Mouse (Mus musculus) T-helper 1 cell (primary cell): Measurements from ENCODE around the gene Sh2d1a.

Source experiments
- in situ Hi-C: fragments of 300-600 bp; cut with MboI, MseI; formaldehyde crosslinking; loops from one replicate; pipeline ENCODE4 v1.15.1; 2025; ENCODE audit warnings: high pct_unique_total_duplicates

The Sh2d1a gene

DNA sequence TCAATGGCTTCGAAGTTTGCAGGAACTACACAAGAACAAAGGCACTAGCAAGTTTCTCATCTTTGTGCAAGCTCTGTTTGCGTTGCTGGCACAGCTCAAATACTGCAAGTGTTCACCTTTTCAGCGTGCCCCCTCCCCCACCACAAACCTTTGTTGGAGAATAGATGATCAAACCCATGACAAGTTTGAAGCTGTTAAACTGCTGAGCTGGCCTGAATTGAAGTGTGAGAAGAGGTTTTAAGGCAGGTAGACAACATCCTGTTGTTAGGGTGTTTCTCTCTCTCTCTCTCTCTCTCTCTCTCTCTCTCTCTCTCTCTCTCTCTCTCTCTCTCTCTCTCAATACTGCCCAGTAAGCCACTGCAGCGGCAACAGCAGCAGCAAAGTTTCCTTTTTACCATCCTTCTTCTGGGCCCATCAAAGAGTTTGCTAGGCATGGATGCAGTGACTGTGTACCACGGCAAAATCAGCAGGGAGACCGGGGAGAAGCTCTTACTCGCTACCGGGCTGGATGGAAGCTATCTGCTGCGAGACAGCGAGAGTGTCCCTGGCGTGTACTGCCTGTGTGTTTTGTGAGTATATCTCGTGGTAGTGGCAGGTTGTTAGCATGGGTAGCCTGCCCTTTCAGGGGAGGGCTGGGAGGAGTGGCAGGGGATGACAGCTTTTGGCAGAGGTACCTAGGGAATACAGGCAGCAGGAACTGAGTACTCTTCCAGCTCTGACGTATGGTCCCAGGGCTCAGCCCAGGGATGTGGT lies at the start of gene Sh2d1a:
Gene Sh2d1a (plus strand): TSS at position 163 of the 753 bp plus-strand sequence.
- in situ Hi-C loops, result loop anchor here (5.0 kb wide), 1 partner anchor 95 kb away; no protein-coding TSS in a partner anchor

DNA sequence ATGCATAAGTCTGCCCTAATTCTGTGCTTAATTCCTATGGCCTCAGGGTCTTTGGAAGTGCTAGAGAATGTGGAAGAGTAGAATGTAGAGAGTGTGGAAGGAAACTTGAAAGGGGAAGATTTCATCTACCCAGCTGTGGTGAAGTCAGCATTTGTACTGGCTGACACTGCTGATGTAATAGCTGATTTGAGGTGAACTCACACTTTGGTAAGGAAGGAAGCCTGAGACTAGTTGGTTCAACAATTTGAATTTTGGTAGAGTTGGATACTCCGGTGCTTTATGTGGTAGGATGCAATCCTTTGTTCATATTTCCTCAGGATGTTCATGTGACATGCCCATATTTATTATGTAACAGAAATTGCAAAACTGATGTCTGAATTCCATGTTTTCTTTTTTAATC lies 49.3 kb upstream of the Sh2d1a start:
- in situ Hi-C loops, result no loop called here

DNA sequence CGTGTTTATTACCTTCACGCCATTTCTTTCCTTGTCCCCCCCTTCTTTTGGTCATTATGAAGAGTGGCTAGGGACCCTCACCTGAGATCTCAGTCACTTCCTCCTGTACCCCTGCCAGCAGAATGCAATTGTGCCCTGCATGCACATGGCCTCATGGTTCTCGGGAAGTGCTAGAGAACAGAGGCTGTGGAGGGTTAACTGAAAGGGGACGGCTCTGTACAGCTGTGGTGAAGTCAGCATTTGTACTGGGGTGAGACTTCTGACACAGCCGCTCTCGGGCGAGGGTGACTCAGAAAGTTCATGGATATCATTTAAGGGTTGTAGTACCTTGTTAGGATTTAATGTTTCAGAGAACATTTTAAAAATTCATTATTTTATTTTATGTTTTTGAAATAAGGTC lies 47.7 kb upstream of the Sh2d1a start:
- in situ Hi-C loops, result no loop called here

DNA sequence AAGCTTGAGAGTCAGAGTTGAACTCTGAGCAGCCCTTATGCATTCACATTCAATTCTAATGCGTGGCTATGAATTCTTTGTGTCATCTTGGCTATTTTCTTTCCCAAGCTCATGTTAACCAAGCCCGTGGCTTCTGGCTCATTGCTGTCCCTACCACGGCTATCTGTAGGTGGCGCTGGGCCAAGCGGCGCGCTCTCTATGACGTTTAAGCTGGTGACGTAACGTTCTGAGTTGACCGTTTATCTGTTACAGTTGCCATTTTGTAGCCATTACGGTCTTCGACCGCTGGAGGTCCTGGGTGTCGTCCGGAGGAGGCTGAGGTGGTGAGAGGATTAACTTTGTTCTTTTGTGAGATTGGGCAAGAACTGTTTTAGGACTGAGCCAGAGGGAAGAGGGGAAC lies 12.8 kb upstream of the Sh2d1a start, which contains the start of gene Tex13c2:
Gene Tex13c2 (plus strand): TSS at position 246 of the 400 bp plus-strand sequence.
- in situ Hi-C loops, result loop anchor here (10.0 kb wide), 2 partner anchors 345 to 1825 kb away; partner anchors contain the start of gene Stag2

DNA sequence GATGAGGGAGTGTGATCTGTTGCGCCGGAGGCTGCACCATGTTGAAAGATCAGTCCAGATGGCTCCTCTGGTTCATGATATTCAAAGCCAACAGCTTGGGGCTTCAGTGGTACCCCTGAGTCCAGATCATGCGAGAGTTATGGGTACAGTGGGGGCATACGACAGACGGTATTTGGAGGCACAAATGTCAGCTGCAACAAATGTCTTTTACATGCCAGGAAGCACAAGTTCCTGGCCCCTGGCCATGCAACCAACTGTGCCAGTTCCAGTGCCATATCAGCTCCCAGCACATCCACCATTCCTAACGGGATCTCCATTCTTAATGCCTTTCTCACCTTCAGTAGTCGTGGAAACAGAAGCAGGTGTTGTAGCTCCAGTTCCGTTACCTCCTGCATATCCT lies 11.9 kb upstream of the Sh2d1a start:
- in situ Hi-C loops, result loop anchor here (10.0 kb wide), 1 partner anchor 146 kb away; no protein-coding TSS in a partner anchor

DNA sequence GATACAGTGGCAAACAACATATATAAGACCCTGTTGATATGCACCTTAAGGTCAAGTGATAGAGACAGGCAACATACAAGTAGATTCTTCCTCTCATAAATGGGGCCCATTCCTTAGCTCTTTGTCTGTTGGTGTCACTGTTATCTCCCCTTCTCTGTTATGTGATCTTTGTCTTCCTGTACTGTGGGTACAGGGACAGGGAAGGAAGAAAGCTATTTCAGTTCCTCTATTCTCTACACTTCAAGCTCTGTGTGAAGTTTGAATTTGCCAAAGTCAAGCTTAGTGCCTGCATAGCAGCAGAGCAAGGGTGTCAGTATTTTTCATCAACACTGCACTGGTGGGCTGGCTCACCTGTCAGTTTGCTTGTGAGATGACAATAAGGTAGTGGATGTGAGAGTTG lies 1.7 kb upstream of the Sh2d1a start:
- in situ Hi-C loops, result loop anchor here (5.0 kb wide), 1 partner anchor 93 kb away; no protein-coding TSS in a partner anchor

DNA sequence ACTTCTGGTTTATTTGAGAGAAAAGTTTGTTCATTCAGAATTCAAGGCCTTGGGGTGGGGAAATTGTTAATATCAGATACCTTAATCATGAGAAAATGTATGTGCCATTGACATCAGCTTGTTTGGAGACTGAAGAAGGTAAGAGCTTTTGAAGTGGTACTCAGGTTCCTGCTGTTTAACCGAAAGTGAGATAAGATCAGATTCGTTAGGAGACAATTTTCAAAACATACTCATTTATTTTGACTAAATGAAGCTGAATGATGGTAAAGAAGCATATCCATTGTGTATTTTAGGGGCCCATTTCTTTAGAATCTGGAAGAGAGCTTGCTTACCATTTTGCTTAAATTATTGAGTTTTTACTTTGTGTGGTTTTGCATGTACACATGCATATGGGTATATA lies 8.9 kb downstream of the Sh2d1a start:
- in situ Hi-C loops, result no loop called here

DNA sequence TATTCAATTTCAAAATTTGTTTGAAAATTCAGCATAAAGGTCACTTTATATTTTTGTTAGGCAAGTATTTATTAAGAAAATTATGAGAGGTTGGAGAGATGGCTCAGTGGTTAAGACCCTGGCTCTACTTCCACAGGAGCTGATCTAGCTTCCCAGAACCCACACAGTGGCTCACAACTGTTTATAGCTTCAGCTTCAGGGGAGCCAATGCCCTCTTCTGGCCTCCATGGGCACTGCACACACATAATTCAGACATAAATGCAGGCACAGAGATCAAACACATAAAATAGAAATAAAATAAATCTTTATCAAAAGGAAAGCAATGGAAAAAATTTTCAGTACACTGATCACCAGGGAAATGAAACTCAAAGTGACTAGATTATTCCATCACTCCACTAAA lies 10.3 kb downstream of the Sh2d1a start:
- in situ Hi-C loops, result no loop called here

DNA sequence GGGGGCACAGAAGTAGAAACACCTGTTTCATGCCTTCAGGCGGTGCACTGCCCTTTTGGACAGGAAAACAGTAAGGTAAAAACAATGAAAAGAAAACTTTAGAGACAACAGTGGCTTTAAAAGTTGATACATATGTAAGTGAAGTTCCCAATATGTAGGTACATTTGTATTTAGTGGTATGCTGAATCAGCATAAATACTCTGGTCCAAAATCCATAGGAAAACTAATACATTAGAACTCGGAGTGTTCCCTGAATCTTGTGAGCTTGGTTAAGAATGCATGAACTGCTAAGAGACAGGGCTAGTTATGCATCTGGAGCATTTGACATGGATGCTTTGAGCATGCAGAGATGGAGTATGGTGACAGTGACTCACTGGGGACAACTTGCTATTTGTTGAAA lies 20.6 kb downstream of the Sh2d1a start:
- in situ Hi-C loops, result loop anchor here (5.0 kb wide), 1 partner anchor 246 kb away; no protein-coding TSS in a partner anchor

DNA sequence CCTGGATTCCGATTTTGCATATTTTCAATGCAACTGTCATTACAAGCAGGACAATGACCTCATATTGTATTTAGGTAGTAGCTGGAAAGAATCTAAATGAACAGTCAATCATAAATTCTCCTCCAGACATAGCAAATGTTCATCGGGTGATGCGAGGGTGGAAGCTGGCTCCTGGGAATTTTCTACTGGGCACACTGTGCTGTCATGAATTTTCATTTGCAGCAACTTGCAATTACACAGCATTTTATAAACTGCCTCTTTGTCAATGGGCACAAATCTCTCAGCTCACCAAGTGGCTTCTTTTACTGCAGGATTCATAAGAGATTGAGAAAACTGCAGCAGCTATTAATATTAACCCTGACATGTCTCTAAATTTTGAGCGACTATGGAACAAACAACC lies 28.4 kb downstream of the Sh2d1a start:
- in situ Hi-C loops, result loop anchor here (10.0 kb wide), 1 partner anchor 456 kb away; no protein-coding TSS in a partner anchor

DNA sequence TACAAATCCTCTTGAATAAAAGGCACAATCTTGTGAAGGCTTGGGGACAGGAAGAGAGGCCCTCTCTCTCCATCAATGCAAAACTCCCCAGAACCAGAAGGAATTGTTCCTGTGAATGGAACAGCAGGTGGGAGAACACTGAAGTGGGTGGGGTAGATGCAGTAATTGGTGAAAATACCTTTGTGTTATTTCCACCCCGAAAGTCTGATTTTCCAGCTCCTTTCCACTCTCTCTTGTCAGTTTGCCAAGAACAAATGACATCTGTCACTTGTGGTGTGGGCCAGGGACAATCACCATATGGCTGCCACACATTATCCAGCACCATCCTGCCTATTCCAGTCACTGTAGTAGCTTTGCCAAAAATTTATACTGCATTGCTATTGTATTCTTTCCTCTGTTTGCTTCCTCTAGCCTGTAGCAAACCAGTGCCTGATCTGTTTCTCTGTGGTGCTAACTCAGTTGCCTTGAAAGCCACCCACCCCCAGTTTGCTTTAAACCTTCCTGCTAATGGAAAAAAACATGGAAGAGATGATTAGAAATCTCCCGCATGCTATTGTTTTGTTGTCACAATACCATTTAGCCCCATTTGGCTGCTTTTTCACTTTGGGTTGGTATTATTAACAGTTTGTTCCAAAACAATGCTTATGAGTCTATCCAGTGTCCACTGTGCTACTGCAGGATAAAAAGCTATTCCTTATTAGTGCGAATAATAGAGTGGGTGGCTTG lies 37.9 kb downstream of the Sh2d1a start:
- in situ Hi-C loops, result no loop called here

DNA sequence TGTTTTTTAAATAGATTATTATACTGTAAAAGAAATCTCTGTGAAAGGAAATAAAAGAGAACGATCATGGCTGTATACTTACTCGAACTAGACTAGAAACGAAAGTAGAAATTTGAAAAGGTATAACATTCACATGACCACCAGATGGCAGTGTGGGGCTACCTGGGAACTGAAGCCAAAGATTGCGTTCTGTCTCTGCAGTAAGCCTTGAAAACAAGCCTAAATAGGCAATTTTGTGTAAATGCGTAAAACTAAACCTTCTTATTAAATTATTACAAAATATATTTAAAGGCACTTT lies 38.5 kb downstream of the Sh2d1a start:
- in situ Hi-C loops, result no loop called here

DNA sequence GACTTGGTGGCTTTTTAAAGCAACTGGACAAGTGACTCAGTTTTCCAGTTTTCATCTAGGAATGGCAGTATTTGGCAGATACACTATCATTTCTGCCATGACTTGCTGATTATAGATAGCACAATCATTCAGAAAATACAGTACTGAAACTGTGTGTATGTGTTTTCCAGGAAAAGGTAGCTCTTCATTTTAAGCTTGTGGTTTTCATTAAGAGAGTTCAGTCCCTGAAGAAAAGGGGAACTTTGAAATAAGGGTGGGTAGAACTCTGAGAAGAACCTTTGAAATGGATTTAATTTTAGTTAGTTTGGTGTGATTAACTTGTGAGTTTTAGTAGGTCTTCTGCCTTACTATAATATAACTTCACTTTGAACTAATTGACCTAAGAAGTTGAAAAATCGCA lies 42.8 kb downstream of the Sh2d1a start:
- in situ Hi-C loops, result no loop called here

DNA sequence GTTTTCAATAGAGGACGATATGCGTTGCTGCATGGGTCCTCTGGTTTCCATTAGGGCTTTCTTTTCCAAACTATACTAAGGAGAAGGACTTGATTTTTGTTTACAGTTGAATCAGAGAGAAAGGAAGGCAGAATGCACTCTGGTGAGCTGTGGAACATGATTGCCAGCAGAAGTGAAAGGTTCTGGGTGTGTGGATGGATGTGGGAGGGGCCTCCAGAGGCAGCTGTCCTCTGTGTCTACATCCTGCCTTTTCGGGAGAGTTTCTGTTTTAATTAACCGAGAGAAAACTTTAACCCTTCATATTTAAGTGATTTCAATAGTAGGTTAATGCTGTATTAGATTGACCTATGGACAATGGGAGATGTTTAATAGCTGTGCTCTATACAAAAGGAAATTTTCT lies 46.3 kb downstream of the Sh2d1a start:
- in situ Hi-C loops, result no loop called here

DNA sequence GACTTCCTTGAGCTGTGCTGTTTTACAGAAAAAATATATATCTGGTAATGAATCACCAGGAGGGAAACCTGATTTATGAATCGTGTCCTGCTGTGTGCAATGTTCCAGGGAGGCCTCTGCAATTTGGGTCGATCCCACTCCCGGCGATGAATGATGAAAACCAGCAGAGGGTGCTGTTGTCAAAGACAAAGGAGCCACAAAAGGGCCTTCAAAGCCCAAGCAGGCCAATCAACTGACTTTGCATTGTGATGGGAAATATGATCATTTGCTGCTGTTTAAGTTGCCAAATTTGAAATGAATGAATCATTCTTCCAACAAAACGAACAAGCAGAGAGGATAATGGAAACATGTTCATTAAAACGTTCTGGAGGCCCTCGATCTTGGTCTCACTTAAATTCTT lies 55.0 kb downstream of the Sh2d1a start:
- in situ Hi-C loops, result loop anchor here (10.0 kb wide), 1 partner anchor 418 kb away; no protein-coding TSS in a partner anchor

DNA sequence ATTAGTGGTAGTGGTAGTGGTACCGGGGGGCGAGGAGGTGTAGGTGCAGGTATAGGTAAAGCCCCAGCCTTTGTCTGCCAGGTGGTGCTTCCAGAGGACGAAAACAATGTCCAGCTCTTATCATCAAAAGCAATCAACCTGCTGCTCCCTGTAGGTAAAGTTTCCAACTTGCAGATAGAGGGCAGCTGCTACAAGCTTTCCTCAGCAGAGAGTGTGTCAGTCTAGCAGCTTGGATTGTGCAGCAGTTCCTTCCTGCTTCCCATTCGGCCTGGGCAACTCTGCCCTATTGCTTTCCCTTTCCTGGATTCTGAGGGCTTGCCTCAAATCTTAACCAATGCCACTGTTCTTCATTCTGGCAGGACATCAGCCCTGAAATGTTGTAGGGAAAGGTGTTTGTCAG lies 56.4 kb downstream of the Sh2d1a start:
- in situ Hi-C loops, result loop anchor here (10.0 kb wide), 1 partner anchor 416 kb away; no protein-coding TSS in a partner anchor
